ENCODE assay signal across 11 mouse cellular contexts in genomic region chr9:66895035-66895779, GRCm38 (mm10). TPM values are rescaled to one million over a fixed set of nuclear protein-coding genes. Genes with fewer than 3 reads are reported as not detected.
DNase-seq lines count a peak whose midpoint lies in the region; ATAC-seq and TF ChIP-seq lines count a peak whose summit lies in the region.
"Had no signal": no experiment of that assay in that cellular context is flagged by ENCODE, and none has a peak within 500 bp of the region (broad histone marks: within the 10 kb centered on the region; RNA-seq: fewer than 3 reads in every experiment).

No protein-coding gene starts in this region.

- ATAC-seq in CD4-positive, CD25-positive, alpha-beta regulatory T cell, adult 4 months, result no peak
- peak; percentile 87 for ATAC-seq in liver, embryonic 13.5 days (ENCODE audit: low read depth)
- ATAC-seq in cerebellum, adult (ENCODE audit: insufficient number of reproducible peaks, low FRiP score, low TSS enrichment), result no peak
- ATAC-seq: forebrain, embryonic 13.5 days had no signal

- WGBS in liver, embryonic 13.5 days (ENCODE audit: insufficient replicate concordance), result 15% methylated on average over 10 of the region's 10 CpGs

- peak overlapping the region in 1 of 3 experiments; percentile 10 for H3K4me3 ChIP-seq in CH12.LX (replicated peaks in 1 of 3; ENCODE audit: low read depth in 2 of 3, low read length in 2 of 3, poor library complexity in 1 of 3)
- peak overlapping the region; percentile 33 for H3K4me3 ChIP-seq in liver, embryonic 13.5 days (replicated peaks)
- H3K4me3 ChIP-seq: forebrain, embryonic 13.5 days; hindbrain, embryonic 13.5 days had no signal

- peak overlapping the region; percentile 66 for H3K27ac ChIP-seq in CH12.LX (ENCODE audit: insufficient read depth, low read depth)
- H3K27ac ChIP-seq in liver, embryonic 13.5 days, result peak overlapping the region; percentile 94
- H3K27ac ChIP-seq: forebrain, embryonic 13.5 days; hindbrain, embryonic 13.5 days had no signal

- no peak for TF ChIP-seq CTCF in CH12.LX (conservative IDR thresholded peaks at IDR 0.05 in 1 of 2, IDR thresholded peaks at IDR 0.05 in 1 of 2; ENCODE audit: low read depth in 2 of 2, low read length in 2 of 2)

- H3K79me2 ChIP-seq in CH12.LX (replicated peaks; ENCODE audit: control insufficient read depth, extremely low read depth, insufficient read depth, poor library complexity, severe bottlenecking), result peaks cover 29% of the 10 kb centered on the region

- peaks cover 15 to 66% of the 10 kb centered on the region in 2 experiments for H3K4me1 ChIP-seq in CH12.LX (ENCODE audit: control insufficient read depth in 1 of 2, insufficient read depth in 2 of 2)
- H3K4me1 ChIP-seq in liver, embryonic 13.5 days (replicated peaks), result peaks cover 74% of the 10 kb centered on the region

- TF ChIP-seq RAD21 in CH12.LX (IDR thresholded peaks at IDR 0.05; ENCODE audit: low read depth, low read length), result no peak

- H3K9me3 ChIP-seq in CH12.LX (replicated peaks; ENCODE audit: low read length), result peaks cover 3% of the 10 kb centered on the region
- no peaks in the 10 kb centered on the region for H3K9me3 ChIP-seq in liver, embryonic 13.5 days (replicated peaks)
- H3K9me3 ChIP-seq: forebrain, embryonic 13.5 days; hindbrain, embryonic 13.5 days had no signal

- in situ Hi-C loops in CH12.LX (cut with MboI; ENCODE audit: low pct_ligation_motif_present, low pct_unique_long_range_greater_than_20kb, low sequenced_read_pairs), result no loop called here

- H3K27me3 ChIP-seq in CH12.LX (replicated peaks), result no peaks in the 10 kb centered on the region
- H3K27me3 ChIP-seq in liver, embryonic 13.5 days, result no peaks in the 10 kb centered on the region
- H3K27me3 ChIP-seq: forebrain, embryonic 13.5 days; hindbrain, embryonic 13.5 days had no signal

- H3K4me2 ChIP-seq in CH12.LX (ENCODE audit: insufficient read depth, low read depth, poor library complexity, severe bottlenecking), result peak overlapping the region; percentile 98
- H3K4me2 ChIP-seq in liver, embryonic 13.5 days, result peak overlapping the region; percentile 63
- H3K4me2 ChIP-seq: forebrain, embryonic 13.5 days; hindbrain, embryonic 13.5 days had no signal

- DNase-seq in CD4-positive, CD25-positive, alpha-beta regulatory T cell, adult 2 months (ENCODE audit: low read depth, low spot score), result peak; percentile 30
- no peak for DNase-seq in CH12.LX (ENCODE audit: extremely low read depth)
- peak; percentile 24 to 27 for DNase-seq in gastrocnemius, adult 8-10 months (ENCODE audit: low spot score in 2 of 2)
- DNase-seq in liver, embryonic 13.5 days, result peak; percentile 78
- no peak for DNase-seq in right cerebral cortex, postnatal 25 days
- DNase-seq in ovary, postnatal 14 days (ENCODE audit: low spot score), result no peak
- DNase-seq: cerebellum, postnatal 14 days had no signal

- dilution Hi-C loops in CH12.LX (cut with MboI; ENCODE audit: extremely low pct_ligation_motif_present, extremely low pct_unique_long_range_greater_than_20kb, low sequenced_read_pairs), result no loop called here

- H3K36me3 ChIP-seq in CH12.LX (replicated peaks in 1 of 2; ENCODE audit: control insufficient read depth in 1 of 2, insufficient read depth in 1 of 2, low read length in 1 of 2), result peaks cover 0 to 14% of the 10 kb centered on the region in 2 experiments
- peaks cover 5% of the 10 kb centered on the region; the same call in 1 of the 2 replicates for H3K36me3 ChIP-seq in liver, embryonic 13.5 days
- H3K36me3 ChIP-seq: hindbrain, embryonic 13.5 days had no signal

- TF ChIP-seq POLR2A in CH12.LX (IDR thresholded peaks at IDR 0.05; ENCODE audit: low read depth, low read length), result no peak

- no peak for TF ChIP-seq EP300 in CH12.LX (IDR thresholded peaks at IDR 0.05; ENCODE audit: low read length)

- H3K9ac ChIP-seq in CH12.LX (ENCODE audit: insufficient read depth, low read depth), result peak overlapping the region; percentile 50
- peak overlapping the region; percentile 57 for H3K9ac ChIP-seq in liver, embryonic 13.5 days
- H3K9ac ChIP-seq: forebrain, embryonic 13.5 days; hindbrain, embryonic 13.5 days had no signal

TF ChIP-seq in CH12.LX, 34 proteins besides CTCF, POLR2A, EP300 and RAD21:
- TF ChIP-seq GABPA (IDR thresholded peaks at IDR 0.05; ENCODE audit: insufficient replicate concordance, low read depth, low read length) (no peak), MYC (IDR thresholded peaks at IDR 0.05; ENCODE audit: low read depth, low read length) (0 out of 2 replicates have a peak, but pooled peaks have one; percentile 9), MAFK (IDR thresholded peaks at IDR 0.05; ENCODE audit: insufficient replicate concordance, low read length) (0 out of 2 replicates have a peak, but pooled peaks have one; percentile 37), TBP (conservative IDR thresholded peaks at IDR 0.05; ENCODE audit: low read depth, low read length) (0 out of 2 replicates have a peak, but pooled peaks have one; percentile 24), ZNF384 (IDR thresholded peaks at IDR 0.05; ENCODE audit: low read depth, low read length) (peak; percentile 60), MAZ (IDR thresholded peaks at IDR 0.05; ENCODE audit: low read depth, low read length) (no peak), CHD1 (IDR thresholded peaks at IDR 0.05; ENCODE audit: low read depth, low read length) (0 out of 2 replicates have a peak, but pooled peaks have one; percentile 63), MXI1 (IDR thresholded peaks at IDR 0.05; ENCODE audit: low read depth, low read length) (0 out of 2 replicates have a peak, but pooled peaks have one; percentile 39)
TF ChIP-seq in CH12.LX: peak in this region for 6.

RNA-seq across cellular contexts. Expression of gene Rab8b, which starts 24.3 kb away (rescaled TPM):
- 100 to 1,000 TPM; 138 to 179 TPM for polyA plus RNA-seq in CD4-positive, CD25-positive, alpha-beta regulatory T cell, adult 4 months (2017; shearing (Covaris generic))
- total RNA-seq in CH12.LX (2012; rRNA removed), result 12.2 and 14.0 TPM in 2 replicates
- 28.0 and 31.1 TPM in 2 replicates for total RNA-seq in CH12.LX (2014; rRNA removed)
- polyA plus RNA-seq in CH12.LX (2012; ENCODE audit: insufficient read length, low read depth), result 23.6 and 26.1 TPM in 2 replicates
- 1 to 10 TPM; 5.1 to 6.4 (median 5.8) TPM for total RNA-seq in gastrocnemius, adult 8-10 months (2022)
- 30.9 and 38.0 TPM in 2 replicates for polyA plus RNA-seq in liver, embryonic 13.5 days (2015; fragmentation: Nextera tagmentation; extraction: Ambion mirVana)

RNA-seq across cellular contexts. Expression of gene Rps27l, which starts 50.7 kb away (rescaled TPM):
- 100 to 1,000 TPM; 155 to 182 TPM for polyA plus RNA-seq in CD4-positive, CD25-positive, alpha-beta regulatory T cell, adult 4 months (2017; shearing (Covaris generic))
- total RNA-seq in CH12.LX (2012; rRNA removed), result 593 and 709 TPM in 2 replicates
- total RNA-seq in CH12.LX (2014; rRNA removed), result 1,628 and 1,755 TPM in 2 replicates
- 694 and 715 TPM in 2 replicates for polyA plus RNA-seq in CH12.LX (2012; ENCODE audit: insufficient read length, low read depth)
- total RNA-seq in gastrocnemius, adult 8-10 months (2022), result 100 to 1,000 TPM; 223 to 268 (median 240) TPM
- polyA plus RNA-seq in liver, embryonic 13.5 days (2015; fragmentation: Nextera tagmentation; extraction: Ambion mirVana), result 702 and 803 TPM in 2 replicates

Comparison
In these comparisons a context has a peak if more than half of its experiments do, and no peak if none do; other contexts are left out.
1. DNase-seq: peak in CD4-positive, CD25-positive, alpha-beta regulatory T cell, adult 2 months (single experiment), gastrocnemius, adult 8-10 months (2 of 2) and liver, embryonic 13.5 days (single experiment); none in CH12.LX (single experiment), right cerebral cortex, postnatal 25 days (single experiment) and ovary, postnatal 14 days (single experiment).